Mouse (Mus musculus) intestine, embryonic 14.5 days (tissue): ENCODE results near the gene Fa2h. TPM values are rescaled to one million over a fixed set of nuclear protein-coding genes. Genes with fewer than 3 reads are reported as not detected.
A peak's percentile ranks its signal among the peaks of the same experiment; 100 is the strongest.

Source experiments
- ATAC-seq: fragments of 200-750 bp; cut with Nextera tagmentation; replicated peaks from 2 replicates; pipeline ENCODE4 v1.8.0; 2017; ENCODE audit warnings: low read depth, moderate number of reproducible peaks, moderate TSS enrichment, moderate library complexity; ENCODE audit not compliant: low FRiP score, low TSS enrichment
- DNase-seq: peaks from one replicate; pipeline ENCODE4 v3.0.0-alpha.2; 2018; ENCODE audit warnings: low spot score
- H3K27ac ChIP-seq: fragments of 300-500 bp; sonication (generic); 2 replicates; pipeline ENCODE4 v1.5.1; 2014; ENCODE audit warnings: low read depth, mild to moderate bottlenecking, control low read depth
- H3K27me3 ChIP-seq: fragments of 300-500 bp; sonication (generic); replicated peaks from 2 replicates; pipeline ENCODE4 v1.6.1; 2014; ENCODE audit warnings: low read length, control low read depth; ENCODE audit not compliant: control insufficient read depth, insufficient read depth
- H3K36me3 ChIP-seq: fragments of 300-500 bp; sonication (generic); 2 replicates; pipeline ENCODE4 v1.6.1; 2014; ENCODE audit warnings: low read length, control low read depth; ENCODE audit not compliant: control insufficient read depth, insufficient read depth
- H3K4me1 ChIP-seq: fragments of 300-500 bp; sonication (generic); replicated peaks from 2 replicates; pipeline ENCODE4 v1.6.1; 2014; ENCODE audit warnings: low read length, control low read depth, mixed read lengths; ENCODE audit not compliant: control insufficient read depth, insufficient read depth
- H3K4me2 ChIP-seq: fragments of 300-500 bp; sonication (generic); 2 replicates; pipeline ENCODE4 v1.6.1; 2014; ENCODE audit warnings: low read length
- H3K4me3 ChIP-seq: fragments of 300-500 bp; sonication (generic); 2 replicates; pipeline ENCODE4 v1.5.1; 2014; ENCODE audit warnings: low read depth, low read length, control low read depth, mixed read lengths
- H3K9ac ChIP-seq: fragments of 300-500 bp; sonication (generic); 2 replicates; pipeline ENCODE4 v1.6.1; 2014; ENCODE audit warnings: mild to moderate bottlenecking, low read length
- H3K9me3 ChIP-seq: fragments of 300-500 bp; sonication (generic); 2 replicates; pipeline ENCODE4 v1.6.1; 2016; ENCODE audit warnings: low read length, control low read depth; ENCODE audit not compliant: control insufficient read depth
- WGBS: fragments of 180-500 bp; shearing (Covaris S2); extraction: QIAGEN DNeasy Blood & Tissue Kit; methylation state at CpG from one replicate; pipeline ENCODE4 v1.1.7; 2014; 5-methylcytosine and 5-hydroxymethylcytosine counted together
- polyA plus RNA-seq: library from polyadenylated mRNA; unstranded; fragments of >200 nt; fragmentation: Nextera tagmentation; extraction: Ambion mirVana; gene quantifications from 2 replicates; pipeline ENCODE4 v1.2.1, GENCODE M21; 2014

Fa2h gene
- polyA plus RNA-seq, result 0.97 and 1.5 TPM in 2 replicates

GRCm38 (mm10) chr8:111393391-111394363 is at the start of gene Fa2h:
Gene Fa2h, minus strand, starts transcription at chr8:111393824.
- H3K27ac ChIP-seq, result no peak within 1 kb of the TSS
- peaks cover 32% of the 10 kb centered on the region for H3K27me3 ChIP-seq

DNA sequence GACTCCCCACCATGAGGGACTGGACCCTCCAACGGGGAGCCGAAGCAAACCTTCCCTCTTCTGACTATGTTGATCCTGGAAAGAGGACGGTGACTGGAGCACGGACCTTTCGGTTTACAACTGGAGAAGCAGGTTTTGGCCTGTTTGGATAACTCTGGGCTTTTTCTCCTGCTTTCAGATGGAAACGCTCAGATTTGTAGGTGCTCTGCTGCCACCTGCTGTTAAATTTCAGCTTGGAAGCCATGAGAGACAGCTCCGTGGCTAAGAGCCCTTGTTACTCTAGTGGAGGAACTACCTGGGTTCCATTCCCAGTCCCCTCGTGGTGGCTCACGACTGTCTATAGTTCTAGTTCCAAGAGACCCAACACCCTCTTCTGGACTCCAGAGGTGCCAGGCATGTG is 45.6 kb upstream of the Fa2h start:
- H3K36me3 ChIP-seq, result no peaks in the 10 kb centered on the region
- ATAC-seq (peak; percentile 60; the same call in 1 of the 2 replicates), DNase-seq (peak; percentile 87)
- H3K9ac ChIP-seq, result no peak overlapping the region
- H3K4me2 ChIP-seq, result no peak overlapping the region
- no peaks in the 10 kb centered on the region for H3K4me1 ChIP-seq
- no peak overlapping the region for H3K4me3 ChIP-seq
- no peaks in the 10 kb centered on the region for H3K27me3 ChIP-seq
- no peak overlapping the region for H3K27ac ChIP-seq
- WGBS, result 13% methylated on average over 9 of the region's 9 CpGs
- no peaks in the 10 kb centered on the region for H3K9me3 ChIP-seq

More at GRCm38 (mm10) chr8:111393391-111394363, at the start of gene Fa2h:
- Histone ChIP-seq H3K4me3 (peak within 1 kb of the TSS; percentile 38), H3K9me3 (no peaks in the 10 kb centered on the region), H3K9ac (peak within 1 kb of the TSS; percentile 27; the same call in 1 of the 2 replicates), H3K36me3 (no peaks in the 10 kb centered on the region), H3K4me2 (peak within 1 kb of the TSS; percentile 83), H3K4me1 (no peaks in the 10 kb centered on the region; the same call in 1 of the 2 replicates)
- DNase-seq, result peak; percentile 84
- 1% methylated on average over 65 of the region's 71 CpGs for WGBS
- peak; percentile 97 for ATAC-seq

- no peaks in the 10 kb centered on the region for H3K27me3 ChIP-seq
- H3K36me3 ChIP-seq, result no peaks in the 10 kb centered on the region
- 72% methylated on average over 11 of the region's 11 CpGs for WGBS
- H3K4me3 ChIP-seq, result no peak overlapping the region
- no peak overlapping the region for H3K27ac ChIP-seq
- ATAC-seq (no peak), DNase-seq (no peak)
- no peak overlapping the region for H3K9ac ChIP-seq
- H3K9me3 ChIP-seq, result no peaks in the 10 kb centered on the region
- H3K4me1 ChIP-seq, result no peaks in the 10 kb centered on the region
- no peak overlapping the region for H3K4me2 ChIP-seq
Measured at GRCm38 (mm10) chr8:111435071-111435828, 41.6 kb upstream of the Fa2h start.

DNA sequence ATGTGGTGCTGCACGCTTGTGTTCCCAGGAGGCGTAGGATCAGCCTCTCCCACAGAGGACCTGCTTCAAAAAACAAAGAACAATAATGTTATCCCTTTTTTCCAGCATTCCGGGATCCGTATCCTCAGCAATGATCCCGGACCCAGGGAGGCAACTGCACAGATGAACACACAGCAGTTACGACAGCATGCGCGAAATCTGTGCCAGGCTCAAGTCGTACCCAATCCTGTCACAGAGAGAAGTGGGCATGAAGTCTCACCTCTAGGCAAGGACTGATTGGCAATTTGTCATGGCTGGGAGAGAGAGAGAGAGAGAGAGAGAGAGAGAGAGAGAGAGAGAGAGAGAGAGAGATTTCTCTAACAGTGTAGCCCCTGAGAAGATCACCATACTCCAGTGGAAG is 31.0 kb upstream of the Fa2h start:
- Histone ChIP-seq H3K4me2 (no peak overlapping the region), H3K4me1 (no peaks in the 10 kb centered on the region), H3K27me3 (no peaks in the 10 kb centered on the region), H3K9me3 (no peaks in the 10 kb centered on the region), H3K9ac (no peak overlapping the region), H3K36me3 (no peaks in the 10 kb centered on the region), H3K4me3 (no peak overlapping the region), H3K27ac (no peak overlapping the region)
- 94% methylated on average over 9 of the region's 9 CpGs for WGBS
- no peak for DNase-seq
- no peak for ATAC-seq

GRCm38 (mm10) chr8:111424181-111424580 is 30.6 kb upstream of the Fa2h start:
- H3K36me3 ChIP-seq, result no peaks in the 10 kb centered on the region
- 85% methylated on average over 11 of the region's 11 CpGs for WGBS
- H3K4me1 ChIP-seq, result no peaks in the 10 kb centered on the region
- no peaks in the 10 kb centered on the region for H3K9me3 ChIP-seq
- H3K4me2 ChIP-seq, result no peak overlapping the region
- H3K27me3 ChIP-seq, result no peaks in the 10 kb centered on the region
- no peak overlapping the region for H3K9ac ChIP-seq
- ATAC-seq, result no peak
- DNase-seq, result no peak
- H3K27ac ChIP-seq, result no peak overlapping the region
- H3K4me3 ChIP-seq, result no peak overlapping the region

DNA sequence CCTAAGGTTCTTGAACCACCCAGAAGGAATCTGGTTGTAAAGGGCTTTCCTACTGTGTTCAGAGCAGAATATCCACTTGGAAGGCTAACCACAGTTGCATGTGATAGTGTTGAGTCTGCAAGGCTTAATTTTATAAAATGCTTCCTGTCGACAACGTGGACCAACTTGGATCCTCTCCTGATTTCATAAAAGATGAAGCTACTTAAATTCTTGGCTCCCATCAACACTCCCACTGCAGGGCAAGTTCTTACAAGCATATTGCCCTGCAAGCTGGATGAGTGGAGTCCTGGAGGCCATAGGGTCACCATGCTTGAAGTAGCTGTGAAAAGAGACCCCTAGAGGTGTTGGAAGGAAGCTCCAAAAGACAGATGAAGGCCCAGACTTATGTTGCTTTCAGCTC is 29.0 kb upstream of the Fa2h start:
- Histone ChIP-seq H3K9me3 (no peaks in the 10 kb centered on the region), H3K27me3 (no peaks in the 10 kb centered on the region), H3K4me3 (no peak overlapping the region), H3K27ac (no peak overlapping the region), H3K36me3 (no peaks in the 10 kb centered on the region), H3K9ac (no peak overlapping the region), H3K4me1 (no peaks in the 10 kb centered on the region), H3K4me2 (no peak overlapping the region)
- WGBS, result 75% methylated on average over 2 of the region's 2 CpGs
- ATAC-seq (no peak), DNase-seq (no peak)

DNA sequence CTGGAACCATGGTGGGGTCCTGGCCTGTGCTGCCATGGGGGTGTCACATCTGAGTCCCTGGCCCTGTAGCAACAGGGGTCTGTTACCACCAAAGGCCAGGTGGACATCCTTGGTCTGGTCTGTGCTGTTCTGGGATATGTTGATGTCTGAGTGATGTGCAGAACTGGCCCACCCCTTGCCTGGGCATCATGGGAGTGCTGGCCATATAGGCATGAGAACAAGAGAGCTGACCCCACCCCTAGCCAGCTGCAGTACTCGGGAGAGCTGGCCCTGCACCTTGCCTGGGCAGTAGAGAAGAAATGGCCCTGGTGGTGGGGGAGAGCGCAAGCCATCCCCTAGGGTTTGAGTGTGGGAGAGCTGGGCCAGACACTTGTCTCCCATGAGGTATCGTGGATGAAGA is 25.5 kb upstream of the Fa2h start:
- Histone ChIP-seq H3K4me3 (no peak overlapping the region), H3K27me3 (no peaks in the 10 kb centered on the region), H3K9ac (no peak overlapping the region), H3K36me3 (no peaks in the 10 kb centered on the region), H3K27ac (no peak overlapping the region), H3K9me3 (no peaks in the 10 kb centered on the region), H3K4me1 (no peaks in the 10 kb centered on the region), H3K4me2 (no peak overlapping the region)
- WGBS, result 68% methylated on average over 3 of the region's 3 CpGs
- DNase-seq, result no peak
- ATAC-seq, result no peak

DNA sequence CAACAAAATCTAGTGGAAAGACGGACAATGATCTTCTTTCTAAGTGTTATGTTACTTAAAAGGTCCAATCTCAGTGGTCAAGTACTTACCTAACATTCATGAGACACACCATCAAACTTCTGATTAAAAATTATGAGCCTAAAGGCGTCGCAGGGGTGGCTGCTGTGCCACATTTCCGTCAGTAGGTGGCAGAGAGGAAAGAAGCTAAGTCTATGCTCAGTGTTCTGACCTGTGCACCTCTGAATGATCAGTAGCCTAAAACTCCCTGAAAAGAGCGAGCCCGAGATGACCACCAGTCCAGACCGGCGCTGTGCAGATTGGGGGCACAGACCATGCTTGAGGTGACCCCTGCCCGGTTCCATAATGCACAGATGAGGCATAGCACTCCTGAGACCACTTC is 25.0 kb upstream of the Fa2h start:
- H3K4me1 ChIP-seq, result no peaks in the 10 kb centered on the region
- no peaks in the 10 kb centered on the region for H3K36me3 ChIP-seq
- ATAC-seq, result no peak; the same call in 1 of the 2 replicates
- H3K27ac ChIP-seq, result no peak overlapping the region
- no peaks in the 10 kb centered on the region for H3K27me3 ChIP-seq
- WGBS, result 26% methylated on average over 9 of the region's 9 CpGs
- no peak overlapping the region for H3K4me3 ChIP-seq
- H3K4me2 ChIP-seq, result no peak overlapping the region
- H3K9me3 ChIP-seq, result no peaks in the 10 kb centered on the region
- no peak overlapping the region for H3K9ac ChIP-seq
- DNase-seq, result peak; percentile 55
